Mouse (Mus musculus): ENCODE results near the gene Cdkal1.

DNA sequence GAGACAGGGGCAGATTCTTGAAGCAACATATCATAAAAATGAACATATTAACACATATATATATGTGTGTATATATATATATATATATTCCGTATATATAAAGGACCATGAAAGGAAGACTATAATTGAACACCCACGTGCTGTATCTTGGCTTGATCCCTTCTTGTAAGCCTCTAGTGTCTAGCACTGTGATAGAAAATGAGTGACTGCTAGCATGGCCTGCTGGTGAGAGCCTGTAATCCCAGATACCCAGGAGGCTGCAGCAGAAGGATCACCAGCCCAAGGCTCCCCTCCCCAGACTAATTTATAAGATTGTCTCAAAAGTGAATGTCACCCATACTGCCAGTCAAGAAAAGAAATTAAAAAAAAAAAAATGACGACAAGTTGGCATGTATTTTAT, 158.2 kb downstream of the Cdkal1 start:
- TF ChIP-seq CTCF (IDR thresholded peaks at IDR 0.05; ENCODE audit: control insufficient read depth, insufficient read depth, low read length): no peak
- no peak for TF ChIP-seq POLR2A (IDR thresholded peaks at IDR 0.05; ENCODE audit: borderline replicate concordance, control insufficient read depth, low read depth, low read length)
